Comparison of ENCODE assay signal across 19 mouse cellular contexts in the genomic region with DNA sequence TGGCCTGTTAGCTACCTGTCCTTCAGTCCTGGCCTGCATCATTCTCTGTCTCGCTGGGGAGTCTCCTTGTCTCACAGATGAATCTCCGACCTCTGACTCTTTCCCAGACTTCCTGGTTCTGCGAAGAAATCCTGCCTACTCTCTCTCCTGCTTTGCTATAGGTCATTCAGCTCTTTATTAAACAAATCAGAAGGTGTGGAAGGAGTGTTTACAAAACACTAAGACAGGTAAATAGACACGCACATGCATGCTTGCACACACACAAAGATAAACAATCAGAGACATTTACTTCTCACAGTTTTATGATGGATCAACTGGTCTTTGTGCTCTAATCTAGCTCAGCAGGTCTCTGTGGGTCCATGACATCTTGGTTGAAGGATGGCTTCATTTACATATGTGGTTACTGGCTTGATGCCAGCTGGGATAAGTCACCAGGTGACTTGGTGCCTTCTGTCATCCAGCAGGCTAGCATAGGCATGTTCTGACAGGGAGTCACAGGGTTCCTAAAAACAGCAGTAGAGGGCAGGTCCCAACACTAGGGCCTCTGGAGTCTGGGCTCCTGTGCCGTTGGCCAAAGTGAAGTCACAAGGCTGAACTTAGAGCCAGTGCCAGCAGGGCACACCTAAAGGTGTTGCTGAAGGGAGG. TPM values are rescaled to one million over a fixed set of nuclear protein-coding genes. Genes with fewer than 3 reads are reported as not detected.
DNase-seq lines count a peak whose midpoint lies in the region; ATAC-seq and TF ChIP-seq lines count a peak whose summit lies in the region.
"Had no signal": no experiment of that assay in that cellular context is flagged by ENCODE, and none has a peak within 500 bp of the region (broad histone marks: within the 10 kb centered on the region; RNA-seq: fewer than 3 reads in every experiment).

No protein-coding gene starts in this region.

- no peak for TF ChIP-seq RAD21 in CH12.LX (IDR thresholded peaks at IDR 0.05; ENCODE audit: low read depth, low read length)

- no peak overlapping the region for H3K9ac ChIP-seq in heart, adult 2 months (ENCODE audit: low read depth, low read length)
- H3K9ac ChIP-seq in CH12.LX (ENCODE audit: insufficient read depth, low read depth) = no peak overlapping the region
- H3K9ac ChIP-seq: heart, embryonic 15.5 days; liver, embryonic 15.5 days had no signal

- no peak for TF ChIP-seq CTCF in heart, adult 2 months (IDR thresholded peaks at IDR 0.05)
- TF ChIP-seq CTCF in CH12.LX (conservative IDR thresholded peaks at IDR 0.05 in 1 of 2, IDR thresholded peaks at IDR 0.05 in 1 of 2; ENCODE audit: low read depth in 2 of 2, low read length in 2 of 2) (no peak), Patski (IDR thresholded peaks at IDR 0.05) (no peak)

- no peaks in the 10 kb centered on the region for H3K27me3 ChIP-seq in heart, adult 2 months (ENCODE audit: control insufficient read depth, insufficient read depth, low read length)
- no peaks in the 10 kb centered on the region for H3K27me3 ChIP-seq in heart, embryonic 10.5 days (ENCODE audit: insufficient read depth, poor library complexity, severe bottlenecking)
- H3K27me3 ChIP-seq in CH12.LX (replicated peaks) (no peaks in the 10 kb centered on the region), Patski (no peaks in the 10 kb centered on the region)
- H3K27me3 ChIP-seq: heart, embryonic 15.5 days; liver, embryonic 15.5 days had no signal

- peak in 1 of 2 experiments; percentile 48 for DNase-seq in heart, adult 2 months
- no peak for DNase-seq in heart, embryonic 10.5 days (ENCODE audit: low spot score)
- DNase-seq in CH12.LX (ENCODE audit: extremely low read depth) (peak; percentile 36), Patski (ENCODE audit: low read depth, low spot score) (no peak)
- no peak for DNase-seq in spleen, adult 18-20 months
- no peak for DNase-seq in kidney, adult 18-20 months
- no peak for DNase-seq in adrenal gland, adult 18-20 months (ENCODE audit: low spot score in 2 of 2)
- DNase-seq: cerebellum, adult 8-10 months; gastrocnemius, adult 2 months; kidney, adult 9 months; lung, postnatal 14 days; thymus, adult 2 months had no signal

- in situ Hi-C loops in CH12.LX (cut with MboI; ENCODE audit: low pct_ligation_motif_present, low pct_unique_long_range_greater_than_20kb, low sequenced_read_pairs) (no loop called here), Patski (cut with MboI; ENCODE audit: low pct_unique_long_range_greater_than_20kb) (no loop called here)

- 0 out of 2 replicates have a peak, but pooled peaks have one; percentile 15 for TF ChIP-seq EP300 in heart, adult 2 months (IDR thresholded peaks at IDR 0.05; ENCODE audit: insufficient read depth, low read depth, low read length)
- TF ChIP-seq EP300 in CH12.LX (IDR thresholded peaks at IDR 0.05; ENCODE audit: low read length) = no peak

- ATAC-seq in Patski = peak; percentile 41
- 0 out of 2 replicates have a peak, but pooled peaks have one; percentile 55 for ATAC-seq in megakaryocyte-erythroid progenitor cell, adult 5-6 weeks (replicated peaks; ENCODE audit: low FRiP score, low TSS enrichment, poor library complexity, severe bottlenecking)
- ATAC-seq: hindbrain, embryonic 16.5 days had no signal

- WGBS in heart, adult 2 months = 81% methylated on average over 5 of the region's 5 CpGs
- 87% methylated on average over 5 of the region's 5 CpGs for WGBS in heart, embryonic 10.5 days

- intact Hi-C loops in heart, adult 2 months (cut with DNase I) = no loop called here

- peak overlapping the region; percentile 11 for H3K27ac ChIP-seq in heart, adult 2 months
- no peak overlapping the region for H3K27ac ChIP-seq in heart, embryonic 10.5 days
- H3K27ac ChIP-seq in CH12.LX (ENCODE audit: insufficient read depth, low read depth) = no peak overlapping the region
- H3K27ac ChIP-seq: gastrocnemius, adult 2 months; heart, embryonic 15.5 days; liver, embryonic 15.5 days had no signal

- no peak overlapping the region for H3K4me2 ChIP-seq in CH12.LX (ENCODE audit: insufficient read depth, low read depth, poor library complexity, severe bottlenecking)
- H3K4me2 ChIP-seq: heart, embryonic 15.5 days; liver, embryonic 15.5 days; midbrain, embryonic 11.5 days had no signal

- CTCF ChIA-PET in Patski (lab: Charles Lee) = interaction anchor here (1.3 kb wide), 1 partner anchor 15 kb away, joined by 4 read pairs; no protein-coding TSS in a partner anchor

- dilution Hi-C loops in CH12.LX (cut with MboI; ENCODE audit: extremely low pct_ligation_motif_present, extremely low pct_unique_long_range_greater_than_20kb, low sequenced_read_pairs) = no loop called here

- H3K79me2 ChIP-seq in heart, adult 2 months (replicated peaks; ENCODE audit: control insufficient read depth, insufficient read depth, low read length) = no peaks in the 10 kb centered on the region
- H3K79me2 ChIP-seq in CH12.LX (replicated peaks; ENCODE audit: control insufficient read depth, extremely low read depth, insufficient read depth, poor library complexity, severe bottlenecking) = no peaks in the 10 kb centered on the region

- POLR2A ChIA-PET in Patski (lab: Charles Lee) = no interaction called here

- peaks cover 7% of the 10 kb centered on the region for H3K36me3 ChIP-seq in heart, adult 2 months (ENCODE audit: control insufficient read depth, insufficient read depth, low read length)
- H3K36me3 ChIP-seq in heart, embryonic 10.5 days = peaks cover 80% of the 10 kb centered on the region
- H3K36me3 ChIP-seq in CH12.LX (replicated peaks in 1 of 2; ENCODE audit: control insufficient read depth in 1 of 2, insufficient read depth in 1 of 2, low read length in 1 of 2) = peaks cover 50 to 80% of the 10 kb centered on the region in 2 experiments

- no peak overlapping the region for H3K4me3 ChIP-seq in heart, adult 2 months
- H3K4me3 ChIP-seq in heart, embryonic 10.5 days = no peak overlapping the region
- H3K4me3 ChIP-seq in CH12.LX (replicated peaks in 1 of 3; ENCODE audit: low read depth in 2 of 3, low read length in 2 of 3, poor library complexity in 1 of 3) = no peak overlapping the region
- H3K4me3 ChIP-seq: gastrocnemius, adult 2 months; heart, embryonic 15.5 days; liver, embryonic 15.5 days had no signal

- TF ChIP-seq POLR2A in heart, adult 2 months (IDR thresholded peaks at IDR 0.05; ENCODE audit: insufficient read depth, low read depth, low read length) = no peak
- TF ChIP-seq POLR2A in CH12.LX (IDR thresholded peaks at IDR 0.05; ENCODE audit: low read depth, low read length) = no peak

- H3K4me1 ChIP-seq in heart, adult 2 months (ENCODE audit: control insufficient read depth, insufficient read depth, low read length) = no peaks in the 10 kb centered on the region
- no peaks in the 10 kb centered on the region for H3K4me1 ChIP-seq in heart, embryonic 10.5 days
- peaks cover 0 to 13% of the 10 kb centered on the region in 2 experiments; a peak in 2 of 4 replicates for H3K4me1 ChIP-seq in CH12.LX (ENCODE audit: control insufficient read depth in 1 of 2, insufficient read depth in 2 of 2)
- H3K4me1 ChIP-seq: heart, embryonic 15.5 days had no signal

- no peaks in the 10 kb centered on the region for H3K9me3 ChIP-seq in heart, embryonic 10.5 days
- no peaks in the 10 kb centered on the region for H3K9me3 ChIP-seq in CH12.LX (replicated peaks; ENCODE audit: low read length)
- H3K9me3 ChIP-seq: heart, embryonic 15.5 days; liver, embryonic 15.5 days had no signal

RNA-seq across cellular contexts. Expression of gene 2310022A10Rik, which starts 16.7 kb away (rescaled TPM):
- total RNA-seq in heart, adult 2 months (2021) = 10 to 100 TPM; 72.0 to 72.1 TPM
- polyA plus RNA-seq in heart, adult 2 months (2012; rRNA removed) = 79.5 and 87.4 TPM in 2 replicates
- 36.3 and 37.4 TPM in 2 replicates for polyA plus RNA-seq in heart, embryonic 10.5 days (2016; fragmentation: Nextera tagmentation; extraction: Ambion mirVana)
- total RNA-seq in CH12.LX (2012; rRNA removed) = 7.0 and 7.8 TPM in 2 replicates
- total RNA-seq in CH12.LX (2014; rRNA removed) = 7.2 and 8.6 TPM in 2 replicates
- polyA plus RNA-seq in CH12.LX (2012; ENCODE audit: insufficient read length, low read depth) = 27.1 and 30.7 TPM in 2 replicates
- polyA plus RNA-seq in Patski (2021) = 13.6 TPM
- 30.3 and 38.1 TPM in 2 replicates for total RNA-seq in megakaryocyte-erythroid progenitor cell, adult 5-6 weeks (2014; fragmentation: Nextera tagmentation)
- total RNA-seq in megakaryocyte-erythroid progenitor cell, adult 5-6 weeks (2017) = 2.3 and 31.3 TPM in 2 replicates
- 10 to 100 TPM; 13.5 to 18.9 TPM for total RNA-seq in adrenal gland, adult 18-20 months (2021)

RNA-seq across cellular contexts. Expression of gene Pld3, which starts 16.7 kb away (rescaled TPM):
- 10 to 100 TPM; 22.9 to 30.6 TPM for total RNA-seq in heart, adult 2 months (2021)
- polyA plus RNA-seq in heart, adult 2 months (2012; rRNA removed) = 54.8 and 68.1 TPM in 2 replicates
- 54.1 and 55.6 TPM in 2 replicates for polyA plus RNA-seq in heart, embryonic 10.5 days (2016; fragmentation: Nextera tagmentation; extraction: Ambion mirVana)
- 16.2 and 21.1 TPM in 2 replicates for total RNA-seq in CH12.LX (2012; rRNA removed)
- total RNA-seq in CH12.LX (2014; rRNA removed) = 6.0 and 6.2 TPM in 2 replicates
- 13.5 and 14.1 TPM in 2 replicates for polyA plus RNA-seq in CH12.LX (2012; ENCODE audit: insufficient read length, low read depth)
- polyA plus RNA-seq in Patski (2021) = 148 TPM
- 9.4 and 9.8 TPM in 2 replicates for total RNA-seq in megakaryocyte-erythroid progenitor cell, adult 5-6 weeks (2014; fragmentation: Nextera tagmentation)
- total RNA-seq in megakaryocyte-erythroid progenitor cell, adult 5-6 weeks (2017) = 2.4 and 7.8 TPM in 2 replicates
- 100 to 1,000 TPM; 123 to 147 TPM for total RNA-seq in adrenal gland, adult 18-20 months (2021)

RNA-seq across cellular contexts. Expression of gene Akt2, which starts 21.6 kb away (rescaled TPM):
- total RNA-seq in heart, adult 2 months (2021) = 100 to 1,000 TPM; 181 to 219 TPM
- polyA plus RNA-seq in heart, adult 2 months (2012; rRNA removed) = 134 and 181 TPM in 2 replicates
- polyA plus RNA-seq in heart, embryonic 10.5 days (2016; fragmentation: Nextera tagmentation; extraction: Ambion mirVana) = 94.8 and 106 TPM in 2 replicates
- total RNA-seq in CH12.LX (2012; rRNA removed) (40.3 and 41.8 TPM in 2 replicates), CH12.LX (2014; rRNA removed) (39.3 and 39.5 TPM in 2 replicates)
- polyA plus RNA-seq in CH12.LX (2012; ENCODE audit: insufficient read length, low read depth) (77.1 and 77.3 TPM in 2 replicates), Patski (2021) (71.9 TPM)
- 61.9 and 65.5 TPM in 2 replicates for total RNA-seq in megakaryocyte-erythroid progenitor cell, adult 5-6 weeks (2014; fragmentation: Nextera tagmentation)
- total RNA-seq in megakaryocyte-erythroid progenitor cell, adult 5-6 weeks (2017) = 60.3 and 82.2 TPM in 2 replicates
- 100 to 1,000 TPM; 209 to 250 TPM for total RNA-seq in adrenal gland, adult 18-20 months (2021)

RNA-seq across cellular contexts. Expression of gene Hipk4, which starts 46.6 kb away (rescaled TPM):
- total RNA-seq in heart, adult 2 months (2021) = under 1 TPM; 0.10 to 0.14 TPM
- 0.20 and 0.21 TPM in 2 replicates for polyA plus RNA-seq in heart, adult 2 months (2012; rRNA removed)
- polyA plus RNA-seq in heart, embryonic 10.5 days (2016; fragmentation: Nextera tagmentation; extraction: Ambion mirVana) = 0.54 and 0.59 TPM in 2 replicates
- 0.04 TPM in 1 of 2 replicates, not detected in the other for total RNA-seq in CH12.LX (2012; rRNA removed)
- 0.09 TPM in 1 of 2 replicates, not detected in the other for total RNA-seq in CH12.LX (2014; rRNA removed)
- 0.11 and 0.16 TPM in 2 replicates for polyA plus RNA-seq in CH12.LX (2012; ENCODE audit: insufficient read length, low read depth)
- 0.95 TPM for polyA plus RNA-seq in Patski (2021)
- total RNA-seq in megakaryocyte-erythroid progenitor cell, adult 5-6 weeks (2014; fragmentation: Nextera tagmentation) = 2.4 and 2.6 TPM in 2 replicates
- 0.23 TPM in 1 of 2 replicates, not detected in the other for total RNA-seq in megakaryocyte-erythroid progenitor cell, adult 5-6 weeks (2017)
- under 1 TPM; 0.26 to 0.40 TPM for total RNA-seq in adrenal gland, adult 18-20 months (2021)
- total RNA-seq: left cerebral cortex, postnatal 14 days; neutrophil, adult 5-6 weeks had no signal
